Mouse (Mus musculus) intestine, postnatal 0 days (tissue): ENCODE data around the gene Rgs19. TPM values are rescaled to one million over a fixed set of nuclear protein-coding genes. Genes with fewer than 3 reads are reported as not detected.

ENCODE experiments used
- ATAC-seq: fragments of 200-750 bp; cut with Nextera tagmentation; 2 replicates; pipeline ENCODE4 v1.8.0; 2017; ENCODE audit warnings: mild to moderate bottlenecking, moderate TSS enrichment, moderate library complexity
- H3K27ac ChIP-seq: fragments of 300-500 bp; sonication (generic); 2 replicates; pipeline ENCODE4 v1.5.1; 2014; ENCODE audit warnings: mild to moderate bottlenecking, low read depth, low read length, moderate library complexity
- H3K27me3 ChIP-seq: fragments of 300-500 bp; sonication (generic); replicated peaks from 2 replicates; pipeline ENCODE4 v1.6.1; 2014; ENCODE audit warnings: low read length, mixed read lengths; ENCODE audit not compliant: control insufficient read depth, insufficient read depth
- H3K36me3 ChIP-seq: fragments of 300-500 bp; sonication (generic); 2 replicates; pipeline ENCODE4 v1.6.1; 2014; ENCODE audit warnings: mild to moderate bottlenecking, moderate library complexity; ENCODE audit not compliant: control insufficient read depth, insufficient read depth
- H3K4me1 ChIP-seq: fragments of 300-500 bp; sonication (generic); replicated peaks from 2 replicates; pipeline ENCODE4 v1.6.1; 2014; ENCODE audit warnings: antibody characterized with exemption, low read length, mixed read lengths; ENCODE audit not compliant: control insufficient read depth, insufficient read depth
- H3K4me2 ChIP-seq: fragments of 300-500 bp; sonication (generic); replicated peaks from 2 replicates; pipeline ENCODE4 v1.6.1; 2014; ENCODE audit warnings: low read depth, mild to moderate bottlenecking, moderate library complexity
- H3K4me3 ChIP-seq: fragments of 300-500 bp; sonication (generic); 2 replicates; pipeline ENCODE4 v1.5.1; 2014; ENCODE audit warnings: low read depth, low read length
- H3K9ac ChIP-seq: fragments of 300-500 bp; sonication (generic); 2 replicates; pipeline ENCODE4 v1.6.1; 2014; ENCODE audit warnings: mild to moderate bottlenecking, low read depth, low read length
- H3K9me3 ChIP-seq: fragments of 300-500 bp; sonication (generic); 2 replicates; pipeline ENCODE4 v1.6.1; 2016; ENCODE audit warnings: mixed run types; ENCODE audit not compliant: control insufficient read depth
- CTCF ChIP-seq: sonication (generic); IDR thresholded peaks from 2 replicates; pipeline ENCODE4 v1.5.1; 2016; ENCODE audit warnings: low read depth, mild to moderate bottlenecking, control low read depth, antibody characterized with exemption, moderate library complexity
- WGBS: fragments of 180-500 bp; shearing (Covaris S2); extraction: QIAGEN DNeasy Blood & Tissue Kit; methylation state at CpG from one replicate; pipeline ENCODE4 v1.1.7; 2014; 5-methylcytosine and 5-hydroxymethylcytosine counted together
- polyA plus RNA-seq: library from polyadenylated mRNA; unstranded; fragments of >200 nt; fragmentation: Nextera tagmentation; extraction: Ambion mirVana; gene quantifications from 2 replicates; pipeline ENCODE4 v1.2.1, GENCODE M21; 2015

Rgs19 gene
- polyA plus RNA-seq, 1 experiment from 2014 or later: 11.3 TPM

GRCm38 (mm10) chr2:181679951-181680715 lies 13.6 kb downstream of the Rgs19 start, which contains the start of gene Tcea2:
Tcea2 (plus strand) TSS chr2:181680310.
- Histone ChIP-seq H3K27ac (no peak within 1 kb of the TSS), H3K36me3 (no peaks in the 10 kb centered on the region), H3K4me1 (0 out of 2 replicates have a peak, but pooled peaks cover 6% of the 10 kb centered on the region), H3K9me3 (no peaks in the 10 kb centered on the region), H3K27me3 (peaks cover 20% of the 10 kb centered on the region), H3K4me3 (peak within 1 kb of the TSS; percentile 65), H3K4me2 (peak within 1 kb of the TSS; percentile 96), H3K9ac (peak within 1 kb of the TSS; percentile 71)
- under 1% methylated on average over 57 of the region's 69 CpGs for WGBS
- peak; percentile 47 for TF ChIP-seq CTCF
- peak; percentile 45 for ATAC-seq

- Histone ChIP-seq H3K36me3 (no peaks in the 10 kb centered on the region), H3K27me3 (peaks cover 31% of the 10 kb centered on the region), H3K9ac (no peak overlapping the region), H3K4me3 (no peak overlapping the region), H3K9me3 (no peaks in the 10 kb centered on the region), H3K4me2 (no peak overlapping the region), H3K27ac (no peak overlapping the region), H3K4me1 (0 out of 2 replicates have a peak, but pooled peaks cover 6% of the 10 kb centered on the region)
- 48% methylated on average over 1 of the region's 1 CpGs for WGBS
- ATAC-seq: peak; percentile 79
- peak; percentile 99 for TF ChIP-seq CTCF
Observed at GRCm38 (mm10) chr2:181678780-181679179, 15.0 kb downstream of the Rgs19 start.

GRCm38 (mm10) chr2:181677755-181678098 lies 16.1 kb downstream of the Rgs19 start:
- 0 out of 2 replicates have a peak, but pooled peaks cover 6% of the 10 kb centered on the region for H3K4me1 ChIP-seq
- no peak overlapping the region for H3K9ac ChIP-seq
- WGBS: 56% methylated on average over 3 of the region's 3 CpGs
- no peak overlapping the region for H3K27ac ChIP-seq
- H3K9me3 ChIP-seq: no peaks in the 10 kb centered on the region
- no peak for TF ChIP-seq CTCF
- H3K4me3 ChIP-seq: no peak overlapping the region
- ATAC-seq: no peak
- H3K4me2 ChIP-seq: no peak overlapping the region
- H3K27me3 ChIP-seq: peaks cover 40% of the 10 kb centered on the region
- H3K36me3 ChIP-seq: no peaks in the 10 kb centered on the region

GRCm38 (mm10) chr2:181677096-181677754 lies 16.6 kb downstream of the Rgs19 start:
- Histone ChIP-seq H3K27me3 (peaks cover 45% of the 10 kb centered on the region), H3K36me3 (no peaks in the 10 kb centered on the region; the same call in 1 of the 2 replicates), H3K4me1 (0 out of 2 replicates have a peak, but pooled peaks cover 6% of the 10 kb centered on the region), H3K4me2 (no peak overlapping the region), H3K4me3 (no peak overlapping the region), H3K9ac (no peak overlapping the region), H3K9me3 (no peaks in the 10 kb centered on the region), H3K27ac (no peak overlapping the region; the same call in 1 of the 2 replicates)
- ATAC-seq: no peak
- TF ChIP-seq CTCF: peak; percentile 23
- 76% methylated on average over 5 of the region's 5 CpGs for WGBS

GRCm38 (mm10) chr2:181676424-181676823 lies 17.4 kb downstream of the Rgs19 start:
- Histone ChIP-seq H3K9ac (no peak overlapping the region), H3K36me3 (no peaks in the 10 kb centered on the region; the same call in 1 of the 2 replicates), H3K9me3 (no peaks in the 10 kb centered on the region), H3K4me2 (no peak overlapping the region), H3K4me3 (no peak overlapping the region), H3K27me3 (peaks cover 53% of the 10 kb centered on the region), H3K4me1 (0 out of 2 replicates have a peak, but pooled peaks cover 6% of the 10 kb centered on the region), H3K27ac (peak overlapping the region; percentile 28; the same call in 1 of the 2 replicates)
- no peak for ATAC-seq
- 73% methylated on average over 2 of the region's 2 CpGs for WGBS
- peak; percentile 36; the same call in 1 of the 2 replicates for TF ChIP-seq CTCF

- Histone ChIP-seq H3K4me2 (no peak overlapping the region; the same call in 1 of the 2 replicates), H3K27me3 (peaks cover 63% of the 10 kb centered on the region), H3K36me3 (no peaks in the 10 kb centered on the region; the same call in 1 of the 2 replicates), H3K9me3 (no peaks in the 10 kb centered on the region), H3K27ac (0 out of 2 replicates have a peak overlapping the region, but pooled peaks have one; percentile 8), H3K4me3 (0 out of 2 replicates have a peak overlapping the region, but pooled peaks have one; percentile 5), H3K4me1 (0 out of 2 replicates have a peak, but pooled peaks cover under 1% of the 10 kb centered on the region), H3K9ac (no peak overlapping the region)
- ATAC-seq: no peak
- TF ChIP-seq CTCF: no peak
- 6% methylated on average over 14 of the region's 14 CpGs for WGBS
Observed at GRCm38 (mm10) chr2:181675454-181675853, 18.3 kb downstream of the Rgs19 start.
